Comparison of ENCODE assay signal across 14 mouse cellular contexts in the genomic region with DNA sequence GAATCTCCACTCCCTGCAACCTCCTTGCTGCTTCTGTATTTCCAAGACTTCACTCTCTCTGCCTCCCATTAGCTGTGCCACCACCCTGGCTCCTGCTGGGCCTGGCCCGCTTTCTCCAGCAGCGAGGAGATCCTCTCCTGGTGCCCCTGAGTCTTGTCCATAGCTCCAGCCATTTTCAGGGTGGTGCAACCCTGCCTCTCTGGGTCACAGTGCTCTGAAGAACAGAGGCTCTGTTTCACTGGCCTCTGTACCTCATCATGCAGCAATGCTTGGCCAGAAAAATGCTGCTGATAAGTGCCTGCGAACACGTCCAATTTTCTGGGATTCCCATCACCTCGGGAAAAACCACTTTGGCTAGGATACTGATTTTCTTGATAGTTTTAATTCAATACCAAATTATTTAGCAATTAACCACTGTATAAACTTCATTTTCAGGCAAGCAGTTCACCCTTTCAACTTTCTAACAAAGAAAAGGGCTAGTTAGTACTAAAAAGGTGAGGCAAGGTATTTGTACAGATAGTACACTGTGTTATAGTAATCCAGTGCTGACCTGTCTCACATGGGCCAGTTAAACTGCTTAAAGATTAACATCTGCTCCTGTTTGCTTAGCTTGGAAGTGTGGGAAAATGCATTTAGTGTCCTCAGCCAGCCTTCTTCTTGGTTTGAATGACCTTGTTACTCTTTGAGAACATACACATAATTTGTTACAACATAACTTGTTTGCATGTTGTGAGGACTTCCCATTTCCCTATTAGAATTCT.
DNase-seq lines count a peak whose midpoint lies in the region; ATAC-seq and TF ChIP-seq lines count a peak whose summit lies in the region.
"Had no signal": no experiment of that assay in that cellular context is flagged by ENCODE, and none has a peak within 500 bp of the region (broad histone marks: within the 10 kb centered on the region; RNA-seq: fewer than 3 reads in every experiment).

No protein-coding gene starts in this region.

- no peak overlapping the region for H3K9ac ChIP-seq in lung, embryonic 14.5 days
- no peak overlapping the region for H3K9ac ChIP-seq in stomach, embryonic 15.5 days
- no peak overlapping the region for H3K9ac ChIP-seq in forebrain, embryonic 14.5 days (ENCODE audit: low read length)

- no peak overlapping the region for H3K4me3 ChIP-seq in lung, embryonic 14.5 days (ENCODE audit: low read depth, low read length)
- H3K4me3 ChIP-seq in stomach, embryonic 15.5 days (replicated peaks) = no peak overlapping the region
- no peak overlapping the region for H3K4me3 ChIP-seq in layer of hippocampus, adult 2 months
- no peak overlapping the region for H3K4me3 ChIP-seq in forebrain, embryonic 14.5 days (ENCODE audit: low read depth, low read length)
- H3K4me3 ChIP-seq: midbrain, embryonic 10.5 days had no signal

- no peaks in the 10 kb centered on the region for H3K9me3 ChIP-seq in lung, embryonic 14.5 days (ENCODE audit: low read depth, low read length)
- no peaks in the 10 kb centered on the region for H3K9me3 ChIP-seq in stomach, embryonic 15.5 days
- no peaks in the 10 kb centered on the region for H3K9me3 ChIP-seq in forebrain, embryonic 14.5 days (replicated peaks; ENCODE audit: control insufficient read depth, low read length)
- H3K9me3 ChIP-seq: midbrain, embryonic 10.5 days had no signal

- 0 out of 2 replicates have a peak, but pooled peaks have one; percentile 21 for ATAC-seq in lung, embryonic 14.5 days (ENCODE audit: insufficient read depth)
- peak; percentile 63; the same call in 1 of the 2 replicates for ATAC-seq in stomach, embryonic 15.5 days (ENCODE audit: insufficient read depth, low FRiP score, low read depth)
- no peak for ATAC-seq in forebrain, embryonic 14.5 days

- H3K27ac ChIP-seq in lung, embryonic 14.5 days (ENCODE audit: low read depth) = peak overlapping the region; percentile 18; the same call in 1 of the 2 replicates
- H3K27ac ChIP-seq in stomach, embryonic 15.5 days = 0 out of 2 replicates have a peak overlapping the region, but pooled peaks have one; percentile 2
- H3K27ac ChIP-seq in layer of hippocampus, adult 2 months = no peak overlapping the region
- no peak overlapping the region for H3K27ac ChIP-seq in forebrain, embryonic 14.5 days (ENCODE audit: low read depth, low read length)
- H3K27ac ChIP-seq: midbrain, embryonic 10.5 days had no signal

- H3K4me1 ChIP-seq in lung, embryonic 14.5 days (ENCODE audit: insufficient read depth) = 0 out of 2 replicates have a peak, but pooled peaks cover 3% of the 10 kb centered on the region
- 0 out of 2 replicates have a peak, but pooled peaks cover 4% of the 10 kb centered on the region for H3K4me1 ChIP-seq in stomach, embryonic 15.5 days
- H3K4me1 ChIP-seq in forebrain, embryonic 14.5 days (ENCODE audit: control insufficient read depth, insufficient read depth, low read length) = no peaks in the 10 kb centered on the region
- H3K4me1 ChIP-seq: midbrain, embryonic 10.5 days had no signal

- H3K36me3 ChIP-seq in lung, embryonic 14.5 days (ENCODE audit: insufficient read depth) = no peaks in the 10 kb centered on the region
- H3K36me3 ChIP-seq in stomach, embryonic 15.5 days = no peaks in the 10 kb centered on the region
- no peaks in the 10 kb centered on the region for H3K36me3 ChIP-seq in forebrain, embryonic 14.5 days (ENCODE audit: control insufficient read depth, insufficient read depth, low read length)

- no peak for DNase-seq in lung, embryonic 14.5 days
- no peak for DNase-seq in lung, postnatal 10 days
- peak; percentile 71 for DNase-seq in kidney, adult 18-20 months
- peak; percentile 68 to 92 for DNase-seq in kidney, postnatal 36 days
- DNase-seq in cerebellum, adult 9-11 months = no peak
- DNase-seq in layer of hippocampus, adult 2 months (ENCODE audit: low spot score in 2 of 2) = no peak
- DNase-seq in forebrain, embryonic 14.5 days (ENCODE audit: low spot score) = no peak
- DNase-seq: adrenal gland, postnatal 10 days; cerebellum, adult 11-12 months; gastrocnemius, postnatal 10 days; right cerebral cortex, adult 18-20 months had no signal

- 58% methylated on average over 5 of the region's 5 CpGs for whole genome bisulfite sequencing in lung, embryonic 14.5 days
- WGBS in stomach, embryonic 15.5 days = 64% methylated on average over 5 of the region's 5 CpGs
- 87% methylated on average over 5 of the region's 5 CpGs for WGBS in forebrain, embryonic 14.5 days

- no peaks in the 10 kb centered on the region for H3K27me3 ChIP-seq in lung, embryonic 14.5 days (ENCODE audit: insufficient read depth, low read length)
- H3K27me3 ChIP-seq in stomach, embryonic 15.5 days (replicated peaks) = no peaks in the 10 kb centered on the region
- H3K27me3 ChIP-seq in forebrain, embryonic 14.5 days (replicated peaks; ENCODE audit: control insufficient read depth, insufficient read depth, low read length) = no peaks in the 10 kb centered on the region
- H3K27me3 ChIP-seq: CH12.LX had no signal

- H3K4me2 ChIP-seq in lung, embryonic 14.5 days = no peak overlapping the region
- H3K4me2 ChIP-seq in stomach, embryonic 15.5 days = no peak overlapping the region
- H3K4me2 ChIP-seq in forebrain, embryonic 14.5 days (ENCODE audit: low read length) = no peak overlapping the region

- TF ChIP-seq CTCF in lung, embryonic 14.5 days (IDR thresholded peaks at IDR 0.05; ENCODE audit: low read depth) = no peak
- TF ChIP-seq CTCF in layer of hippocampus, adult 2 months (conservative IDR thresholded peaks at IDR 0.05) = no peak

Comparison
In these comparisons a context has a peak if more than half of its experiments do, and no peak if none do; other contexts are left out.
1. DNase-seq: peak in kidney, adult 18-20 months (single experiment) and kidney, postnatal 36 days (2 of 2); none in lung, embryonic 14.5 days (single experiment), lung, postnatal 10 days (single experiment), cerebellum, adult 9-11 months (single experiment), layer of hippocampus, adult 2 months (0 of 2) and forebrain, embryonic 14.5 days (single experiment).
2. H3K27ac ChIP-seq: peak in lung, embryonic 14.5 days (single experiment) and stomach, embryonic 15.5 days (single experiment); none in layer of hippocampus, adult 2 months (single experiment) and forebrain, embryonic 14.5 days (single experiment).